Comparison of ENCODE assay signal across 8 mouse cellular contexts in the genomic region with DNA sequence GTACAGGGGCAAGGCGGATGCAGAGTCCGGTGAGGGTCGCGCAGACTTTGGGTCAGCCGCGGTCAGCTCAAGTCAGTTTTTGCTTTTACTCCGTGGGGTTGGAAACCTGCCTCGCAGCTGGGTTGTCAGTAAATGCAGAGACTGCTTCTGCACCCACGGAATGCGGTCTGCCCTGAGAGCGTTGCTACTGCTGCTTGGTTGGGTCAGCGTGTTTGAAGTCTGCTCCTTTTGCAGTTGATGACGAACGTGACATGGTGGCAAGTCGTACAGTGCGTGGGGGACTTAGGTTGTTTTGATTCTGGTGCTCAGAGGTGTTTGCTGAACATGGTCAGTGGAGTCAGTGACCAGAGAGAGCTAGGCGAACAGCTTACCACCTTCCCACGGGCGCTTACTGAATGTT. TPM values are rescaled to one million over a fixed set of nuclear protein-coding genes. Genes with fewer than 3 reads are reported as not detected.
A peak's percentile ranks its signal among the peaks of the same experiment; 100 is the strongest.
DNase-seq lines count a peak whose midpoint lies in the region; ATAC-seq and TF ChIP-seq lines count a peak whose summit lies in the region.

No protein-coding gene starts in this region.

- peaks cover 14% of the 10 kb centered on the region for H3K36me3 ChIP-seq in heart, embryonic 14.5 days (ENCODE audit: control insufficient read depth, insufficient read depth, low read length)
- H3K36me3 ChIP-seq in G1E (replicated peaks): peaks cover 33% of the 10 kb centered on the region
- H3K36me3 ChIP-seq in forebrain, embryonic 13.5 days (ENCODE audit: poor library complexity, severe bottlenecking): peaks cover 12% of the 10 kb centered on the region
- peaks cover 4% of the 10 kb centered on the region for H3K36me3 ChIP-seq in liver, postnatal 0 days (replicated peaks; ENCODE audit: insufficient read depth, low read length)

- peaks cover 0 to 15% of the 10 kb centered on the region in 2 experiments; a peak in 2 of 4 replicates for H3K4me1 ChIP-seq in heart, embryonic 14.5 days (ENCODE audit: control insufficient read depth in 2 of 2, insufficient read depth in 2 of 2, low read length in 2 of 2)
- H3K4me1 ChIP-seq in G1E (ENCODE audit: insufficient read depth, low read depth, low read length): peaks cover 29% of the 10 kb centered on the region
- H3K4me1 ChIP-seq in forebrain, embryonic 13.5 days: peaks cover 14% of the 10 kb centered on the region
- peaks cover 17% of the 10 kb centered on the region for H3K4me1 ChIP-seq in liver, postnatal 0 days (ENCODE audit: insufficient read depth)

- 3% methylated on average over 19 of the region's 19 CpGs for WGBS in heart, embryonic 14.5 days
- 4% methylated on average over 19 of the region's 19 CpGs for WGBS in forebrain, embryonic 13.5 days
- WGBS in liver, postnatal 0 days (ENCODE audit: insufficient replicate concordance): 2% methylated on average over 19 of the region's 19 CpGs

- H3K9ac ChIP-seq in heart, embryonic 14.5 days (ENCODE audit: low read length): peak overlapping the region; percentile 92
- H3K9ac ChIP-seq in forebrain, embryonic 13.5 days: peak overlapping the region; percentile 87
- H3K9ac ChIP-seq in liver, postnatal 0 days (replicated peaks): peak overlapping the region; percentile 94

- no peak for DNase-seq in heart, adult 9 months (ENCODE audit: low spot score in 2 of 2)
- DNase-seq in G1E (ENCODE audit: low spot score): peak; percentile 4
- no peak for DNase-seq in liver, postnatal 0 days
- DNase-seq in urinary bladder, postnatal 36 days (ENCODE audit: low spot score in 2 of 2): no peak
- no peak for DNase-seq in gastrocnemius, postnatal 25 days
- DNase-seq in urinary bladder, postnatal 10 days (ENCODE audit: low spot score): no peak

- H3K4me2 ChIP-seq in heart, embryonic 14.5 days (ENCODE audit: low read length): peak overlapping the region; percentile 70
- H3K4me2 ChIP-seq in forebrain, embryonic 13.5 days: peak overlapping the region; percentile 91
- H3K4me2 ChIP-seq in liver, postnatal 0 days (ENCODE audit: low read depth, low read length): peak overlapping the region; percentile 90

- H3K27me3 ChIP-seq in heart, embryonic 14.5 days (ENCODE audit: control insufficient read depth, insufficient read depth, low read length): no peaks in the 10 kb centered on the region
- H3K27me3 ChIP-seq in G1E (ENCODE audit: insufficient read depth, low read length): no peaks in the 10 kb centered on the region
- no peaks in the 10 kb centered on the region for H3K27me3 ChIP-seq in forebrain, embryonic 13.5 days
- H3K27me3 ChIP-seq in liver, postnatal 0 days (ENCODE audit: insufficient read depth, low read length): no peaks in the 10 kb centered on the region

- TF ChIP-seq EP300 in liver, postnatal 0 days (IDR thresholded peaks at IDR 0.05; ENCODE audit: low read depth): no peak

- peak overlapping the region; percentile 90 to 97 for H3K4me3 ChIP-seq in heart, embryonic 14.5 days (ENCODE audit: control insufficient read depth in 1 of 2, insufficient read depth in 1 of 2, low read depth in 1 of 2, low read length in 2 of 2)
- peak overlapping the region; percentile 91 for H3K4me3 ChIP-seq in G1E (ENCODE audit: low read depth, low read length)
- peak overlapping the region; percentile 95 for H3K4me3 ChIP-seq in forebrain, embryonic 13.5 days
- peak overlapping the region; percentile 98 for H3K4me3 ChIP-seq in liver, postnatal 0 days (ENCODE audit: low read depth, low read length)

- H3K27ac ChIP-seq in heart, embryonic 14.5 days (replicated peaks in 1 of 2; ENCODE audit: control insufficient read depth in 1 of 2, insufficient read depth in 1 of 2, low read depth in 2 of 2, low read length in 2 of 2): peak overlapping the region; percentile 76 to 83
- peak overlapping the region; percentile 66; the same call in 1 of the 2 replicates for H3K27ac ChIP-seq in forebrain, embryonic 13.5 days
- H3K27ac ChIP-seq in liver, postnatal 0 days (ENCODE audit: low read depth): peak overlapping the region; percentile 86

- no peak for TF ChIP-seq CTCF in G1E (IDR thresholded peaks at IDR 0.05; ENCODE audit: low read depth, low read length)
- no peak for TF ChIP-seq CTCF in liver, postnatal 0 days (IDR thresholded peaks at IDR 0.05; ENCODE audit: low read depth)

- no peaks in the 10 kb centered on the region for H3K9me3 ChIP-seq in heart, embryonic 14.5 days (ENCODE audit: control insufficient read depth, low read length)
- no peaks in the 10 kb centered on the region for H3K9me3 ChIP-seq in G1E (replicated peaks)
- no peaks in the 10 kb centered on the region for H3K9me3 ChIP-seq in forebrain, embryonic 13.5 days (replicated peaks)
- H3K9me3 ChIP-seq in liver, postnatal 0 days (ENCODE audit: low read length): no peaks in the 10 kb centered on the region

- peak; percentile 9; the same call in 1 of the 2 replicates for ATAC-seq in heart, embryonic 14.5 days (ENCODE audit: insufficient number of reproducible peaks, insufficient read depth, low FRiP score, low read depth)
- no peak for ATAC-seq in G1E (ENCODE audit: extremely low read depth, insufficient number of reproducible peaks, low FRiP score, poor library complexity, severe bottlenecking)
- 0 out of 2 replicates have a peak, but pooled peaks have one; percentile 20 for ATAC-seq in forebrain, embryonic 13.5 days
- ATAC-seq in liver, postnatal 0 days: peak; percentile 10

RNA-seq across cellular contexts. Expression of gene Golga3, which starts 0.5 kb away (rescaled TPM):
- polyA plus RNA-seq in heart, embryonic 14.5 days (2014; fragmentation: Nextera tagmentation; extraction: Ambion mirVana): 18.7 and 19.1 TPM in 2 replicates
- total RNA-seq in G1E (2014; fragmentation: Nextera tagmentation) (21.3 and 25.1 TPM in 2 replicates), G1E (2017) (20.7 and 27.3 TPM in 2 replicates)
- 2.8 and 4.2 TPM in 2 replicates for polyA plus RNA-seq in G1E (2012)
- polyA plus RNA-seq in forebrain, embryonic 13.5 days (2015; fragmentation: Nextera tagmentation; extraction: Ambion mirVana): 18.7 and 20.1 TPM in 2 replicates
- polyA plus RNA-seq in liver, postnatal 0 days (2015; fragmentation: Nextera tagmentation; extraction: Ambion mirVana): 3.5 and 4.1 TPM in 2 replicates
- 10 to 100 TPM; 38.0 to 40.6 TPM for total RNA-seq in gastrocnemius, postnatal 25 days (2021)

RNA-seq across cellular contexts. Expression of gene Chfr, which starts 41.4 kb away (rescaled TPM):
- polyA plus RNA-seq in heart, embryonic 14.5 days (2014; fragmentation: Nextera tagmentation; extraction: Ambion mirVana): 29.7 and 32.5 TPM in 2 replicates
- total RNA-seq in G1E (2014; fragmentation: Nextera tagmentation): 82.8 and 93.5 TPM in 2 replicates
- total RNA-seq in G1E (2017): 65.3 and 79.8 TPM in 2 replicates
- 37.1 and 49.0 TPM in 2 replicates for polyA plus RNA-seq in G1E (2012)
- polyA plus RNA-seq in forebrain, embryonic 13.5 days (2015; fragmentation: Nextera tagmentation; extraction: Ambion mirVana): 85.5 and 88.9 TPM in 2 replicates
- polyA plus RNA-seq in liver, postnatal 0 days (2015; fragmentation: Nextera tagmentation; extraction: Ambion mirVana): 9.6 and 11.6 TPM in 2 replicates
- total RNA-seq in gastrocnemius, postnatal 25 days (2021): 10 to 100 TPM; 14.5 to 15.7 TPM

RNA-seq across cellular contexts. Expression of gene Ankle2, which starts 53.8 kb away (rescaled TPM):
- polyA plus RNA-seq in heart, embryonic 14.5 days (2014; fragmentation: Nextera tagmentation; extraction: Ambion mirVana): 25.4 and 27.3 TPM in 2 replicates
- total RNA-seq in G1E (2014; fragmentation: Nextera tagmentation) (42.6 and 52.7 TPM in 2 replicates), G1E (2017) (34.3 and 40.7 TPM in 2 replicates)
- polyA plus RNA-seq in G1E (2012): 8.1 and 11.7 TPM in 2 replicates
- 25.4 and 33.2 TPM in 2 replicates for polyA plus RNA-seq in forebrain, embryonic 13.5 days (2015; fragmentation: Nextera tagmentation; extraction: Ambion mirVana)
- 8.6 and 10.7 TPM in 2 replicates for polyA plus RNA-seq in liver, postnatal 0 days (2015; fragmentation: Nextera tagmentation; extraction: Ambion mirVana)
- total RNA-seq in gastrocnemius, postnatal 25 days (2021): 10 to 100 TPM; 24.3 to 24.4 TPM
